Mouse (Mus musculus): ENCODE results near the gene Klhl33.
"Not testable (repeated sequence)": the region's sequence is repeated elsewhere in the genome, so short reads cannot be mapped to it uniquely, and the experiment has no call there.

The Klhl33 gene

DNA sequence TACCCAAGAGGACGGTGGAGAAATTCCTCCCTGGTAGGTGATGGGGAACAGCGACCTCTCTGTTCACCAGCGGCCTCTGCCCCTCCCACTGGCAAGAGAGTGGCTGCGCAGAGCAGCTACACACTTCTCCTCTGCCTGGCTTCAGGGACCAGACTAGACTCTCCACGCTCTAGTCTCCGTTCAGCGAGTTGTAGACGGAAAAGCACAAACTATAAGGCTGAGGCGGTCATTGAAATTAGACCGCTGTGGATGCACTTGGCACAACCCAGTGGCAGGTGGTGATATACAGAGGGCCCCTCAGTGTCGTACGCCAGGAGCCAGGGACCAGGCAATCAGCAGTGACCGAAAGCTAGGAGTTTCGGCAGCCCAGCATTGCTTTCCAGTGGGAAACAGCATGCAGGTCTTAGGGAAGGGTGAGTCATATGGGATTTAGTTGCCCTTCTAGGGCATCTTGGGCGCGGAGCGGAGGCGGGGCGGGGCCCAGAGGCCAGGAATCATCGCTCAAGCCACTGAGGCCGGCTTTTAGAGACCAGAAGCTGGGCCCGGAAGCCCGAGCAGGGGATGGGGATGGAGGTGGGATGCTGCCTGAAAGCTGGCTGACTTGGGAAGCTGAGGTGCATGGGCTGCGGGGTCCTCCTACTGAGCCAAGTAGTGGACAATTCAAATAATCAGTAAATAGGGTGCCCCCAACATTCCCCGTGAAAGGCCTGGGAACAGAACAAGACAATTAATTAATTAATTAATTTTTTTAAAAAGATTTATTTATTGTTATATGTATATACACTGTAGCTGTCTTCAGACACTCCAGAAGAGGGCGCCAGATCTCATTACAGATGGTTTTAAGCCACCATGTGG, 6.9 kb upstream of the Klhl33 start:
- DNase-seq = peak; percentile 21

DNA sequence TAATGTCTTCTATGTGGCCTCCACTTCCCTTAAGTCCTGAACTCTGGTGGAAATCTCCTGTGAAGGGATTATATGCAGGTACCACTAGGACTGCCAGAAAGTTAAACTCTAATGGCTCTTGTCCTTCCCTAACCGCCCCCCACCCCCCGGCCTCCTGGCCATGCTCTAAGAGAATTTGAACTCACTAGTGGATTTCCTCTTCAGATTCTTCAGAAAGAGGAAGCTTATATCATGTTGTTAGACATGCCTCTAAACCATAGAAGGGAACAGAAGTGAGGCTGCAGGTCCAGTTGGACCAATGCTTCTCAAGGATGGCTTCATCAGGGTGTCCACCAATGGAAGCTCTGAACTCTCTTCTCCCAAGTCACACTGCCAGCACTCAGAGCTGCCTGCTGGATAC, 685 bp upstream of the Klhl33 start:
- DNase-seq = not testable (repeated sequence)

DNA sequence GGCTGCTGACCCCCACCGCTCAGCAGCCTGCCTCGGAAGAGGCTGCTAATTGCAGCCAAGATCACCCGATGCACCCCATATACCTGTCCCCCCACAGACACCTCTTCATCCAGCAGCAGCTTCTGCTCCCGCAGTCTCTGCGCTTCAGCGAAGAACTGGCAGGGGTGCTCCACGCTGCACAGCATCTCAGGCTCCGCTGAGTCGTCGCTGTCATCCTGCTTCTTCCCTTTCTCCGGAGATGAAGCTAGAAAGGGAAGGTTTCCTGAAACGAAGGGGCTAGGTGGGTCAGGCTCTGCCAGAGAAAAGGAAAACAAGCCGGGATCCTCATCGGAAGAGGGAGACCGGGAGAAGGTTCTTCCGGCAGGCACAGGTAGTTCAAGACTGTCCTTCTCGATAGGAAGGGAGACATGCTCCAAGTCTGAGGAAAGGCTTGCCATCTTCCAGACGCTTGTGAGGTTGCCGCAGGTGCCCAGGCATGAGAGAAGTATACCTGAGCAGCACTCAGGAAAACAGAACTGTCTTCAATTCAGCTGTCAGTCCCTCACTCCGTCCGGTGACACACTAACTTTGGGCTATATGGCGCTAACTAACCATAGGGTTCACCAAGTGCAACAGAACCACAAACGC, 447 bp downstream of the Klhl33 start:
- no peak for DNase-seq

GRCm38 (mm10) chr14:50895985-50896746, 1.1 kb downstream of the Klhl33 start:
- peak; percentile 42 for DNase-seq

- no peak for DNase-seq
Measured at GRCm38 (mm10) chr14:50895407-50895806, 1.9 kb downstream of the Klhl33 start.

DNA sequence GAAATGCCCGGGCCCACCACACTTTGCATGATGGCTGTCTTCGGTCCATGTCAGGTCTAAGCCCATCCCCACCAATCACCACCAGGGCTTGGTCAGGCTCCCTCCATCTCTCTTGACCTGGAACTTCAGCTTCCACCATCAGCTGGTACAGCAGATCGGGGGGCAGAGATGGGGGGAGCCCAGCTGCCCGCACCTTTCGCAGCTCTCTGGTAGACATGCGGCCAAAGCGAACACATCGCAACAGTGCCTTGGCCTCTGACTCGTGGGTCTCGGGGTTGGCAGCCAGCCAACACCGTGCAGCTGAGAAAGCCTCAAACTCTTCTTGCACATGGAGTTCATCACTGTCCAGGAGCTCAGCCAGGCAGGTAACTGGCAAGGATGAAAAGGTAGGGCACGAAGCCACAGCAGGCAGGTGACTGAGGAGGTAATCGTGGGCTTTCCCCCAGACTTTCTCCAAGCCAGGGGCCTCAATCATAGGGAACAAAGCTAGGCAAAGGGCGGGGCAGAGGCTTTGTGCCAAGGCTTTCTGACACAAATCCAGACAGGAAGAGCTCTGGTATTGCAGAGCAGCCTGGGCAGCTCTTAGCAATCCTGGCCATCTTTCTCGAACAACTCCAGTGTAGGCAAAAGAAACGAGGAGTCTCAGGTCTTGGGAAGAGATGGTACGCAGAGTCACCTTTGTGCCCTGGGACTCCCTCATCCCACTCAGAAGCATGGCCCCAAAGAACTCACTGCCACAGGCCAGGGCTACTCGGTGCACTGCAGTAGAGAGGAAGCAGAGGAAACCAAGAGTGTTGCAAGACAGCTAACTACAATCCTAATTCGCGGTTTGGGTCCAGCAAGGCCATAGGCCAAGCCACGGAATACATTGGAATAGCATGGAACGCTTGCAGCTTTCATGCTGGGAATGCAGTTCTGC, 4.5 kb downstream of the Klhl33 start:
- no peak for DNase-seq

DNA sequence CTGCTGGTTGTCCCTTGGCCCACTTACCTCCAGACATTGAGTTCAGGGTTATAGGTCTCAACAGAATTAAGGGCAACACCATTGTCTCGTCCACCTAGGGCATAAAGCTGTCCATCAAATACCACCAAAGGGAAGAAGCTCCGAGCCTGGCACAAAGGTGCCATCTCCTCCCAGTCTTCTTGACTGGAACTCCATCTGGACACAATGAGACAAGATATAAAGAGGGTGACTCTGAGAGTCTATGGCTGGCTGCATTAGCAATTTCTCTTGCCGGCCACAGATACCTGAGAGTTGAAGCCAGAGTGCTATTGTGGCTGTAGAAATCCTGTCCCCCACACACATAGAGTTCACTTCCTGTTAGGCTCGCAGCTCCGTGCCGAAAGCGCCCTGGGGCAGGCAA, 5.2 kb downstream of the Klhl33 start:
- no peak for DNase-seq

DNA sequence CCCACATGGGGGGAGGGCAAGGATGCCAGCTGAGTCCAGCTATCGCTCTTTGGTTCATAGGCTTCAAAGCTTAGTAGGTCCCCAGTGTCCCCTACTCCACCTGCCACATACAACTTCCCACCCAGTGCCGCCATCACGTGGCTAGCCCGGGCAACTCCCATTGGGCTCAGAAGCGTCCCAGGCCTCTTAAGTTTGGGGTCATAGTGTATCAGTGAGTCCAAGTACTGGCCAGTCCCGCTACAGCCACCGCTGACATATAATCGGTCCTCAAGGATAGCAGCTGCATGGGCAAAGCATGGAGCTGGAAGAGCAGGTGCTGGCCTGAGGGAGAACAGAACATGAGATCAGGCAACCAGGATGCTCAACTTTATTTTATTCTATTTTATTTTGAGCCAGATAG, 5.7 kb downstream of the Klhl33 start:
- no peak for DNase-seq

GRCm38 (mm10) chr14:50876236-50876950, 20.9 kb downstream of the Klhl33 start:
- no peak for DNase-seq

DNA sequence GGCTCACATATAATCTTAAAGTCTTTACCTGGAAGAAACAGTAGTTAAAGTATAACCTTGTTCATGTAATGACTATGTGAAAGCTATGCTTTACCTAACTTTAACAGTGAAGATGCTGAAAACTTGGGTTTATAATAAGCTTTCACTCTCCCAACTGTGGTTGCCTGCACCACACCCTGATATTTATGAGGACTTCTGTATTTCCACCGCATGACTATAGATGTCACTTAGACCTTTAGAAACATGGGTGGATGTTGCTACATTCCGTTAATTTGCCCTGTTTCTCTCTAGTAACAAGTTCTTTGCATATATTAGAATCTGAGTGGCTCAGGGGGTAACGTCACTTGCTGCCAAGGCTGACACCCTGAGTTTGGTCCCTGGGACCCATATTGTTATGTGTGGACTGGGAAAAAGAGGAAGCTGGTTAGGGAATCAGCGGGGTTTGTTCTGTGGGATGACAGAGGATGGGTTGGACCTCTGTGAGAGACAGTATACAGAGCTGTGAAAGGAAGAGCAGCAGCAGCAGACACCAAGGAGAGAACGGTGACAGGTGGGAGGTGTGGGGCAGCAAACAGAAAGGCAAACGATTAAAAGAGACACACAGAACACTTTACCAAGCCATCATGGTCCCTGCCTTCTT, 21.6 kb downstream of the Klhl33 start:
- DNase-seq = no peak

GRCm38 (mm10) chr14:50875175-50875574, 22.1 kb downstream of the Klhl33 start:
- no peak for DNase-seq

- no peak for DNase-seq
Measured at GRCm38 (mm10) chr14:50871284-50871683, 26.0 kb downstream of the Klhl33 start.

GRCm38 (mm10) chr14:50870805-50871143, 26.5 kb downstream of the Klhl33 start:
- no peak for DNase-seq

GRCm38 (mm10) chr14:50869889-50870804, 27.2 kb downstream of the Klhl33 start, which contains the start of gene Tep1:
Gene Tep1 (minus strand): TSS chr14:50870560.
- peak; percentile 84 for DNase-seq

- no peak for DNase-seq
Measured at GRCm38 (mm10) chr14:50868656-50869055, 28.7 kb downstream of the Klhl33 start.

GRCm38 (mm10) chr14:50868211-50868610, 29.1 kb downstream of the Klhl33 start:
- DNase-seq = no peak

GRCm38 (mm10) chr14:50866966-50867365, 30.3 kb downstream of the Klhl33 start:
- DNase-seq = no peak

- not testable (repeated sequence) for DNase-seq
Measured at GRCm38 (mm10) chr14:50865005-50865404, 32.3 kb downstream of the Klhl33 start.

DNA sequence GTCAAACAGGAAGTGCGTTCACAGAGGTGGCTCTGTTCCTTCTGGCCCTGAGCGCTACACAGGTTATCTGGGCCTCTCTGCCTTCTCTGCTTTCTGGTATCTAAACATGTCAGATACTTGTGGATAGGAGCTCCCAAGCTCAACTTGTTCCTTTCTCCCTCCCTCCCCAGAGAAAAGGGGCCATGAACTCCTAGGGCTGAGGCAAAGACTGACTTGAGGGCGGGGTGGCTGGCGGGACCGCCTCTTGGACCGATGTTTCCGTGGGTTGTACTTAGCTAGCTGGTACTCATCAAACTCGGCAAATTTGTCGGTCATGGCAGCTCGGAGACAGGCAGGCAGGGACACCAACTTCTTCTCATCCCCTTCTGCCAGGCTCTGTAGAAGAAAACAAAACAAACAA, 34.7 kb downstream of the Klhl33 start:
- DNase-seq = no peak

- no peak for DNase-seq
Measured at GRCm38 (mm10) chr14:50855788-50856187, 41.5 kb downstream of the Klhl33 start.
